Mouse (Mus musculus): ENCODE results near the gene Fut11.

- TF ChIP-seq GATA1 (IDR thresholded peaks at IDR 0.05; ENCODE audit: low read length): no peak
- TF ChIP-seq TAL1 (IDR thresholded peaks at IDR 0.05; ENCODE audit: low read length): no peak
Measured at GRCm38 (mm10) chr14:20691772-20692171, 3.0 kb upstream of the Fut11 start.

Measured in erythroblast, embryonic 14.5 days (primary cell).